Comparison of ENCODE assay signal across 1 mouse cellular context in genomic region chr7:16950861-16951635, GRCm38 (mm10).
A peak's percentile ranks its signal among the peaks of the same experiment; 100 is the strongest.
TF ChIP-seq lines count a peak whose summit lies in the region.

No protein-coding gene starts in this region.

TF ChIP-seq in CH12.LX, 34 proteins besides CTCF, POLR2A, EP300 and RAD21 (continued from another document):
- no peak for TF ChIP-seq NRF1 (IDR thresholded peaks at IDR 0.05; ENCODE audit: low read depth, low read length)
- TF ChIP-seq USF1 (IDR thresholded peaks at IDR 0.05; ENCODE audit: low read depth, low read length) = no peak
- TF ChIP-seq USF2 (conservative IDR thresholded peaks at IDR 0.05; ENCODE audit: low read depth, low read length) = no peak
- peak; percentile 58 for TF ChIP-seq ZC3H11A (IDR thresholded peaks at IDR 0.05; ENCODE audit: low read depth, low read length)
- TF ChIP-seq TCF12 (IDR thresholded peaks at IDR 0.05; ENCODE audit: low read depth, low read length) = no peak
- no peak for TF ChIP-seq POLR2AphosphoS2 (IDR thresholded peaks at IDR 0.05; ENCODE audit: low read depth, low read length)
- peak; percentile 92 for TF ChIP-seq SMC3 (IDR thresholded peaks at IDR 0.05; ENCODE audit: low read depth, low read length)
- TF ChIP-seq MAFK (IDR thresholded peaks at IDR 0.05; ENCODE audit: insufficient replicate concordance, low read length) = no peak
- no peak for TF ChIP-seq E2F4 (IDR thresholded peaks at IDR 0.05; ENCODE audit: insufficient replicate concordance, low read depth, low read length)
- TF ChIP-seq GABPA (IDR thresholded peaks at IDR 0.05; ENCODE audit: insufficient replicate concordance, low read depth, low read length) = no peak
- TF ChIP-seq MAX (IDR thresholded peaks at IDR 0.05; ENCODE audit: low read length) = peak; percentile 23; the same call in 1 of the 2 replicates
